Mouse (Mus musculus): ENCODE measurements around the gene Prss45. TPM values are rescaled to one million over a fixed set of nuclear protein-coding genes. Genes with fewer than 3 reads are reported as not detected.

Prss45 gene
- polyA plus RNA-seq, 1 experiment from 2014 or later = not detected

DNA sequence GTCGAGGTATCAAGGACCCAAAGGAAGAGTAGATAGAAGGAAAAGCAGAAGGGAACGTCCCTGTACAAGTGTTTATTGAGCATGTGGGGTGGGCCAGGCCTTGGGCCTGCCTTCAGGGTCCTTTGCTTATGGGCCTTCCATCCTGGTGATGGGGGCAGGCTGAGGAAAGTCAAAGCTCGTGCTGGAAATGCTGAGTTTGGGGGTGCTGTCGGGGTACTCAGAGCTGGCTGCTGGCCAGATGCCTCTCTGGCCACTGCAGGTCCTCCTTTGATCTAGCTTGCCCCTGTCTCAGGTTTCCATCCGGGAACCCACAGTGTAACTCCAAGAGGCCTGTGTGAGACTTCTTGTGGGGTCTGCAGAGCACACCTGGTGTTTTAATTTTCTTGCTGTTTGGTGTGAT, 24.1 kb downstream of the Prss45 start:
- Histone ChIP-seq H3K27me3 (ENCODE audit: control insufficient read depth, insufficient read depth, low read length) (no peaks in the 10 kb centered on the region), H3K4me2 (replicated peaks; ENCODE audit: low read depth) (no peak overlapping the region), H3K36me3 (ENCODE audit: control insufficient read depth, insufficient read depth, low read length) (no peaks in the 10 kb centered on the region), H3K9ac (ENCODE audit: low read length) (no peak overlapping the region), H3K27ac (replicated peaks) (no peak overlapping the region), H3K9me3 (ENCODE audit: control insufficient read depth, low read length) (no peaks in the 10 kb centered on the region), H3K4me1 (replicated peaks; ENCODE audit: control insufficient read depth, insufficient read depth) (no peaks in the 10 kb centered on the region), H3K4me3 (ENCODE audit: low read depth, low read length) (no peak overlapping the region)
- TF ChIP-seq CTCF (IDR thresholded peaks at IDR 0.05; ENCODE audit: low read depth) (no peak), EP300 (optimal IDR thresholded peaks at IDR 0.05) (no peak)
- DNase-seq (ENCODE audit: low spot score) (no peak), ATAC-seq (ENCODE audit: low FRiP score, low TSS enrichment) (no peak)
- 59% methylated on average over 5 of the region's 5 CpGs for WGBS

DNA sequence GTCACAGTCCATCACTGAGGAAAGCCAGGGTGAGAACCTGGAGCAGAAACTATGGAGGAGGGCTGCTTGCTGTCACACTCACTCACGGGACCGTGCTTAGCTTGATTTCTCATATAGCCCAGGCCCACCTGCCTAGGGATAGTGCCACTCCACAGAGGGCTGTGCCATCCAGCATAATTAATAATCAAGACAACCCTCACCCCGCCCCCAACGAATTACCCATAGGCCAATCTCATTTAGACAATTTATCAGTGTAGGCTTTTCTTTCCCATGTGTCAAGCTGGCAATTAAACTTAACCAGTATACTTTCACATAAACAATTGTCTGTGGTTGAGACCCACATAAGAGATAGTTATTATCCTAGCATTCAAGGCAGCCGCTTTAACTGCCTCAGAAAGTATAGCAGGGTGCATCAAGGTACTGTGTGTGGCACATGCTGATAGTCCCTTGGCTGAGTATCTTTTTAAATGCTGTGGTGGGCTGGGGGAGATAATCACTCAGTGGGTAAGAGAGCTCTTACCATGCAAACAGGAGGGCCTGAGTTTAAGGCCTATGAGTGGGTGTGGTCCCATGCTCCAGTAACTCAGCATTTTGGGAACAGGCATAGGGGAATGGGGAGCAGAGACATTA, 24.7 kb downstream of the Prss45 start:
- 71% methylated on average over 5 of the region's 5 CpGs for WGBS
- TF ChIP-seq EP300 (optimal IDR thresholded peaks at IDR 0.05) (no peak), CTCF (IDR thresholded peaks at IDR 0.05; ENCODE audit: low read depth) (no peak)
- Histone ChIP-seq H3K9me3 (ENCODE audit: control insufficient read depth, low read length) (no peaks in the 10 kb centered on the region), H3K4me3 (ENCODE audit: low read depth, low read length) (no peak overlapping the region), H3K4me1 (replicated peaks; ENCODE audit: control insufficient read depth, insufficient read depth) (no peaks in the 10 kb centered on the region), H3K36me3 (ENCODE audit: control insufficient read depth, insufficient read depth, low read length) (no peaks in the 10 kb centered on the region), H3K4me2 (replicated peaks; ENCODE audit: low read depth) (no peak overlapping the region), H3K9ac (ENCODE audit: low read length) (no peak overlapping the region), H3K27ac (replicated peaks) (no peak overlapping the region), H3K27me3 (ENCODE audit: control insufficient read depth, insufficient read depth, low read length) (no peaks in the 10 kb centered on the region)
- no peak for DNase-seq (ENCODE audit: low spot score)
- ATAC-seq (ENCODE audit: low FRiP score, low TSS enrichment) = no peak

DNA sequence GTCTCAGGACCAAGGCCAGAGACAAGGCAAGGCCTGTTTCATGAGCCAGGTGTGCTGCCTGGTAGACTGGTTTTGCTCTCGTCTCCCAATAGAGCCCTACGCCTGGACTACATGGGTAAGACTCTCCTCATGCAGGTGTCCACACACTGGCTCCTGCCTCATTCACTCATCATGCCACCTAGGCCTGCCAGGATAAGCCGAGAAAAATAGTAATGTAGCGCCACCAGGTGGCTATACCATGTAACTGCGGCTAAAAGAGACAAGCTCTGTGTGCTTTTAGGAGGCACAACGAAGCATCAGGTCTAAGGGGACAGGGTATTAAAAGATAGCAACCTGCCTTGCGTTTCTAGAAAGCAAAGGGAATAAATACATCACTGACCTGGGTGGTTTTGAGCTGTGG, 36.6 kb downstream of the Prss45 start:
- TF ChIP-seq CTCF (IDR thresholded peaks at IDR 0.05; ENCODE audit: low read depth) = peak; percentile 85
- no peak for TF ChIP-seq EP300 (optimal IDR thresholded peaks at IDR 0.05)
- no peak overlapping the region for H3K4me2 ChIP-seq (replicated peaks; ENCODE audit: low read depth)
- H3K4me1 ChIP-seq (replicated peaks; ENCODE audit: control insufficient read depth, insufficient read depth) = no peaks in the 10 kb centered on the region; the same call in none of the 2 replicates
- no peak overlapping the region for H3K9ac ChIP-seq (ENCODE audit: low read length)
- ATAC-seq (ENCODE audit: low FRiP score, low TSS enrichment) = peak; percentile 19; the same call in 1 of the 2 replicates
- H3K27ac ChIP-seq (replicated peaks) = no peak overlapping the region
- DNase-seq (ENCODE audit: low spot score) = peak; percentile 61
- H3K4me3 ChIP-seq (ENCODE audit: low read depth, low read length) = no peak overlapping the region
- H3K36me3 ChIP-seq (ENCODE audit: control insufficient read depth, insufficient read depth, low read length) = no peaks in the 10 kb centered on the region
- WGBS = 26% methylated on average over 7 of the region's 7 CpGs
- no peaks in the 10 kb centered on the region for H3K9me3 ChIP-seq (ENCODE audit: control insufficient read depth, low read length)
- H3K27me3 ChIP-seq (ENCODE audit: control insufficient read depth, insufficient read depth, low read length) = no peaks in the 10 kb centered on the region

DNA sequence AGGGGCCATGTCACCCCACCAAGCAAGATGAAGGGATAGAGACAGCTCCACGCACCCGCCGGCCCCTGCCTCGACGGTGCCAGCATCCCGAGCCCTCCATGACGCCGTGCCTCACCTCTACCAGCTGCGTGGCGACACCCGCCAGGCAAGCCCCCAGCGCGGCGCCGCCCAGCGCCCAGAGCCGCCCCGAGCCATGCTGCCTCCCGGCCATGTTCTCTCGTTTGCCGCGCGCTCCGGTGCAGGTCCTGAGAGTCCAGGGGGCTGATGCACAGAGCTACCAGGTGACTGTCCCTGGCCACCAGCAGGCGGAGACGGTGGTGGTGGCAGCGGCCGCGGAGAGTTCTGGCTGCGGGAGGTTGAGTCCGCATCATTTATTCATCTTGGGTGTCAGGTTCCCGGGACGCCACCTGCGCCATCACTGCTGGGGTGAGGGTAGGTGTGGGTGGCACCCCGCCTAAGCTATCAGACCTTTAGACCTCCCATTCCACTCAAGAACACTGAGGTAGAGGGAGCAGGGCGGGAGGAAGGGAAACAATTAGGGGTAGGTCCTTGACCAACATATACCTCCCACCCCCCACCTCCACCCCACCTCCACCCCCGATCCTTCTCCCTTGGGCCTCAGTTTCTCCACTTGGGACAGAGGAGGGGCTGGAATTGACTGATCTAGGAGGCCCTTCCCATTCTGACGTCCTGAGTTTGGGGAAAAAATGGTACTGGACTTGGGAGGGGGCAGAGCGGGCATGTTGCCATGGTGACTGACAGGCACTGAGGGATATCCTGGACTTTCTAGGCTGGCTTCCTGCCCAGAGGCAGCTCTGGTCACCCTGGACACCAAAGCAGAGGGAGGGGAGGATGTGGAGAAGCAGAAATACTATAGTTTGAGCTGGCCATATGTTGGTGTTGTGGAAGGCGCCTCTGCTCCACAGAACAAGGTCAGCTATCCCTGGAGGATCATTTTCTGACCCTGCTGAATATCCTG, 39.6 kb downstream of the Prss45 start:
- TF ChIP-seq CTCF (IDR thresholded peaks at IDR 0.05; ENCODE audit: low read depth) (peak; percentile 35), EP300 (optimal IDR thresholded peaks at IDR 0.05) (no peak)
- WGBS = 11% methylated on average over 34 of the region's 40 CpGs
- H3K4me3 ChIP-seq (ENCODE audit: low read depth, low read length) = peak overlapping the region; percentile 22
- peak overlapping the region; percentile 45 for H3K4me2 ChIP-seq (replicated peaks; ENCODE audit: low read depth)
- H3K4me1 ChIP-seq (replicated peaks; ENCODE audit: control insufficient read depth, insufficient read depth) = peaks cover 5% of the 10 kb centered on the region
- H3K27me3 ChIP-seq (ENCODE audit: control insufficient read depth, insufficient read depth, low read length) = no peaks in the 10 kb centered on the region
- ATAC-seq (ENCODE audit: low FRiP score, low TSS enrichment) (peak; percentile 14; the same call in 1 of the 2 replicates), DNase-seq (ENCODE audit: low spot score) (peak; percentile 32)
- no peaks in the 10 kb centered on the region for H3K36me3 ChIP-seq (ENCODE audit: control insufficient read depth, insufficient read depth, low read length)
- no peak overlapping the region for H3K9ac ChIP-seq (ENCODE audit: low read length)
- no peaks in the 10 kb centered on the region for H3K9me3 ChIP-seq (ENCODE audit: control insufficient read depth, low read length)
- H3K27ac ChIP-seq (replicated peaks) = no peak overlapping the region

DNA sequence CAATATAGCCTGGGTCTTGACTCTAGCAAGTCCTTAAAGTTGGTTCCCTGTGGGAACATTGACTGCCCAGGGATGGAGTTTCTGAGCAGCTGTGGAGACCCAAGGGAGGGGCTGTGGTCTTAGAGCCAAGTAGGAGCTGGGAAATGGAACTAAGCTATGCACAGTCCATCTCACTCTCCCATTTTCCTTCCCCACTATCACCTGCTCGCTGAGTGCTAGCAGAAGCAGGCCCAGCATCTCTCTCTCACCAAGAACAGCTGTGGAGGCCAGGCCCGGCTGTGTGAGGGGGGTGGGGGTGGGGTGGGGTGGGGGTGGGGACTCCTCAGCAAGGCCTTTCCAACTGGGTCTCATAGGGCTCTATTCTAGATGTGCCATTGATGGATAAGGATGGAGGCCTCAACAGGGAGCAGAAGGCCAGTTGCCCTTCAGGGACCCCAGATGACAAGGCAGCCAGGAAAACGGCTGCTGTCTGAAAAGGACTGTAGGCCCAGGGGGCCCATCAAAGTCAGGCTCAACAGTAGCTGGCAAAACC, 40.3 kb downstream of the Prss45 start:
- no peak overlapping the region for H3K4me2 ChIP-seq (replicated peaks; ENCODE audit: low read depth)
- no peaks in the 10 kb centered on the region for H3K9me3 ChIP-seq (ENCODE audit: control insufficient read depth, low read length)
- H3K27ac ChIP-seq (replicated peaks) = no peak overlapping the region
- H3K36me3 ChIP-seq (ENCODE audit: control insufficient read depth, insufficient read depth, low read length) = no peaks in the 10 kb centered on the region
- ATAC-seq (ENCODE audit: low FRiP score, low TSS enrichment) (no peak), DNase-seq (ENCODE audit: low spot score) (no peak)
- peaks cover 5% of the 10 kb centered on the region for H3K4me1 ChIP-seq (replicated peaks; ENCODE audit: control insufficient read depth, insufficient read depth)
- TF ChIP-seq EP300 (optimal IDR thresholded peaks at IDR 0.05) (no peak), CTCF (IDR thresholded peaks at IDR 0.05; ENCODE audit: low read depth) (no peak)
- no peak overlapping the region for H3K4me3 ChIP-seq (ENCODE audit: low read depth, low read length)
- no peaks in the 10 kb centered on the region for H3K27me3 ChIP-seq (ENCODE audit: control insufficient read depth, insufficient read depth, low read length)
- H3K9ac ChIP-seq (ENCODE audit: low read length) = no peak overlapping the region
- WGBS = 34% methylated on average over 3 of the region's 3 CpGs

Data from stomach, postnatal 0 days (tissue).